Mouse (Mus musculus) forebrain, embryonic 14.5 days (tissue): ENCODE measurements around the gene Olfr450. TPM values are rescaled to one million over a fixed set of nuclear protein-coding genes. Genes with fewer than 3 reads are reported as not detected.

ENCODE experiments used
- polyA plus RNA-seq: library from polyadenylated mRNA; unstranded; fragments of >200 nt; fragmentation: Nextera tagmentation; extraction: Ambion mirVana; gene quantifications from 2 replicates; pipeline ENCODE4 v1.2.1, GENCODE M21; 2014

Gene Olfr450
- polyA plus RNA-seq, 1 experiment from 2014 or later, result not detected

Other genes with a start within 250 kb of the Olfr450 start
- gene Tcaf3, start 214.2 kb upstream of the Olfr450 start, polyA plus RNA-seq, result not detected in 2 replicates
- 0.55 and 0.63 TPM in 2 replicates for gene Tcaf2, start 166.7 kb upstream of the Olfr450 start, polyA plus RNA-seq
- gene Tcaf1, start 101.9 kb upstream of the Olfr450 start, polyA plus RNA-seq, result 176 and 209 TPM in 2 replicates
- not detected in 2 replicates for gene Olfr453, start 72.6 kb upstream of the Olfr450 start, polyA plus RNA-seq
- gene Olfr38, start 55.5 kb upstream of the Olfr450 start, polyA plus RNA-seq, result not detected in 2 replicates
- not detected in 2 replicates for gene Olfr452, start 26.8 kb upstream of the Olfr450 start, polyA plus RNA-seq
- not detected in 2 replicates for gene Olfr449, start 22.4 kb downstream of the Olfr450 start, polyA plus RNA-seq
- gene Olfr448, start 78.5 kb downstream of the Olfr450 start, polyA plus RNA-seq, result not detected in 2 replicates
- not detected in 2 replicates for gene Olfr447, start 96.9 kb downstream of the Olfr450 start, polyA plus RNA-seq
- gene Olfr446, start 109.4 kb downstream of the Olfr450 start, polyA plus RNA-seq, result not detected in 2 replicates
- not detected in 2 replicates for gene Olfr444, start 137.1 kb downstream of the Olfr450 start, polyA plus RNA-seq